Mouse (Mus musculus) midbrain, embryonic 13.5 days (tissue): Measurements from ENCODE around the gene Prss46. TPM values are rescaled to one million over a fixed set of nuclear protein-coding genes. Genes with fewer than 3 reads are reported as not detected.

Source experiments
- polyA plus RNA-seq: library from polyadenylated mRNA; unstranded; fragments of >200 nt; fragmentation: Nextera tagmentation; extraction: Ambion mirVana; gene quantifications from 2 replicates; pipeline ENCODE4 v1.2.1, GENCODE M21; 2015

Gene Prss46
- polyA plus RNA-seq, 1 experiment from 2014 or later: not detected

Other genes starting within 250 kb of the Prss46 start
- 33.8 and 36.6 TPM in 2 replicates for gene Nradd, start 220.1 kb upstream of the Prss46 start, polyA plus RNA-seq
- 2.0 and 3.1 TPM in 2 replicates for gene Nbeal2, start 190.3 kb upstream of the Prss46 start, polyA plus RNA-seq
- gene Ccdc12, start 188.0 kb upstream of the Prss46 start, polyA plus RNA-seq: 136 and 140 TPM in 2 replicates
- gene Myl3, start 102.6 kb upstream of the Prss46 start, polyA plus RNA-seq: not detected in 2 replicates
- 9.2 and 11.2 TPM in 2 replicates for gene Pth1r, start 97.4 kb upstream of the Prss46 start, polyA plus RNA-seq
- gene Prss42, start 46.3 kb upstream of the Prss46 start, polyA plus RNA-seq: not detected in 2 replicates
- not detected in 2 replicates for gene Prss44, start 30.5 kb upstream of the Prss46 start, polyA plus RNA-seq
- not detected in 2 replicates for gene Prss43, start 17.8 kb upstream of the Prss46 start, polyA plus RNA-seq
- not detected in 2 replicates for gene Prss45, start 9.9 kb upstream of the Prss46 start, polyA plus RNA-seq
- 0.24 TPM in 1 of 2 replicates, not detected in the other for gene Prss50, start 13.5 kb downstream of the Prss46 start, polyA plus RNA-seq
- gene Als2cl, start 35.4 kb downstream of the Prss46 start, polyA plus RNA-seq: 0.98 and 1.2 TPM in 2 replicates
- gene Tmie, start 35.6 kb downstream of the Prss46 start, polyA plus RNA-seq: 0.49 and 0.74 TPM in 2 replicates
- gene Fam240a, start 72.4 kb downstream of the Prss46 start, polyA plus RNA-seq: not detected in 2 replicates
- not detected in 2 replicates for gene Tdgf1, start 101.7 kb downstream of the Prss46 start, polyA plus RNA-seq
- 0.30 and 0.71 TPM in 2 replicates for gene Lrrc2, start 107.0 kb downstream of the Prss46 start, polyA plus RNA-seq
- not detected in 2 replicates for gene Rtp3, start 146.1 kb downstream of the Prss46 start, polyA plus RNA-seq
- gene Ltf, start 174.8 kb downstream of the Prss46 start, polyA plus RNA-seq: 0.54 and 0.61 TPM in 2 replicates
- 1.8 and 2.1 TPM in 2 replicates for gene Ccrl2, start 213.0 kb downstream of the Prss46 start, polyA plus RNA-seq